Mouse (Mus musculus): ENCODE results near the gene Tmem143. TPM values are rescaled to one million over a fixed set of nuclear protein-coding genes. Genes with fewer than 3 reads are reported as not detected.
"Not testable (repeated sequence)": the region's sequence is repeated elsewhere in the genome, so short reads cannot be mapped to it uniquely, and the experiment has no call there.

Tmem143 gene
- total RNA-seq, 2 experiments from 2014 or later: 22.5 to 24.6 TPM

DNA sequence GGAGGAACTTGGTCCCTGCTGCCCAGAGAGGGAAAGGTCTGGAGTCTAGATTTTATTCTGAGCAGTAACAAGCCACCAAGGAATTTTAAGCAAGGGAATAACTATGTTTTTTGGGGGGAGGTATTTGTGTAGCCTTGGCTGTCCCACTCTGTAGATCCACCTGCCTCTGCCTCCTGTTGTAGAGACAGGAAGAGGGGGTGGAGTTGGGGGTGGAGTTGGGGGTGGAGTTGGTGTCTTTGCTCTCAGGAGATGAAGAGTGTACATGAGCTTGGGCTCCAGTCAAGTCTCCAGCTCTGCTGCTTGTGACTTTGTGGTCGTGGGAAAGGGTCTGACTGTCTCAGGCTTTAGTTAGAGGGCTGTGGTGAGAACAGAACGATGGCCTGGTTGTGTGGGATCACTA lies 15.7 kb upstream of the Tmem143 start:
- DNase-seq (ENCODE audit: extremely low spot score in 1 of 2, low spot score in 1 of 2): no peak

DNA sequence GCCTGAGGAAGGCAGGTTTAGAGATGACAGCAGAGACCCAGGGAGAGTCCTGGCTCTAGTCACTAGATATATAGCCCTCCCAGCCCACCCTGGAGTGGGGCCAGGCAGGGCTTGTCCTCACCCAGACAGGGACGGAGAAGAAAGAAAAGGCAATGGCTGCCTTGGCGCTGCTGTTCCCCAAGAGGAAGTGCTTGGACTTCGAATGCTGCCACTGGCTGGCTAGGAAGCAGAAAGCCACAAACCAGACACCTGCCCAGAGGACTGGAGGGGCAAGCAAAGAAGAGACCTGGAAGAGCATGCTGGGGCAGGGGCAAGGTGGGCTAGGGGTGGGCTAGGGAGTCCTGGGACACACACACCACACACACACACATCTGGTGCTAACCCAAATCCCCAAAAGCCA lies 9.5 kb upstream of the Tmem143 start:
- no peak for DNase-seq (ENCODE audit: extremely low spot score in 1 of 2, low spot score in 1 of 2)

DNA sequence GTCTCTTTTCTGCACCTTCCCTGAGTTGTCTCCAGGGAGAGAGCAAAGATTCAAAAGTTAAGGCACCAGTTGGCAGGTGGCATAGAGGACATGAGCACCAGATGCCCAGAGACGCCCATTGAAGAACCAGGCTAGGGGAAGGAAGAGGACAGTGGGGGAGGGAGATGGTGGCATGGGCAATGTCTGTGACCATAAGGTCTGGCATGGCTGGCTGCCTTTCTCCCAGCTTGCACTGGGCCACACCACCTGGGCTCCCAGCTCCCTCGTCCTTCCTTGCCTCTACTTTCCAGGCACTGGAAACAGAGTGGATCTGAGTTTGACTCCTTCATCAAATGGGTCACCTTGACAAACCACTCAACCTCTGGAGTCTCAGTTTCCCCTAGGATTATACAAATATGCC lies 4.1 kb upstream of the Tmem143 start:
- DNase-seq (ENCODE audit: extremely low spot score in 1 of 2, low spot score in 1 of 2): no peak

DNA sequence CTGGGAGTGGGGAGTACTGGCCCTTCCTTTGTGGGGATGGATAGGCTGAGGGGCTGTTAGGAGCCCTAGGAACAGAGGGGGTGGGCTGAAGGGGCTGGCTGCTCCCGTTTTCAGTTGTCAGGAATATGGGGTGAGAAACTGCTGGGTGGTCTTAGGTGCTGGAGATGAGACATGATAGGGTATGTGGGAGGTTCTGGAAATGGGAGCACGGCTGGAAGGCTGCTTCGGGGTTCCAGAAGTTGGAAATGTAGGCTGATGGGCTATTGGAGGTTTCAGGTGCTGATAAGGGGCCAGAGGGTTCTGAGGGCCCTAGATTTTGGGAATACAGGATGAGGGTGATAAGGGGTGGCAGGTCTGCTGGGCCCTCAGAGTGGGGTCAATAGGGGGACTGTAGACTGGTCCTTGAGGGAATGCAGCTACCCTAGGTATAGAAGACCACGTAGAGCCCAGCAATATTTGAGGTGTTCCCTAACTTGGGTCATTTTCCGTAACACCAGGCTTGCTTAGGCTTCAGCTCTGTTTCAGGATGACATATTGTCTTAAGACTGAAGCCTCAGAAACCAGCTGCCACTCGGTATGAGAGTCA lies 717 bp upstream of the Tmem143 start:
- DNase-seq (ENCODE audit: extremely low spot score in 1 of 2, low spot score in 1 of 2): no peak

DNA sequence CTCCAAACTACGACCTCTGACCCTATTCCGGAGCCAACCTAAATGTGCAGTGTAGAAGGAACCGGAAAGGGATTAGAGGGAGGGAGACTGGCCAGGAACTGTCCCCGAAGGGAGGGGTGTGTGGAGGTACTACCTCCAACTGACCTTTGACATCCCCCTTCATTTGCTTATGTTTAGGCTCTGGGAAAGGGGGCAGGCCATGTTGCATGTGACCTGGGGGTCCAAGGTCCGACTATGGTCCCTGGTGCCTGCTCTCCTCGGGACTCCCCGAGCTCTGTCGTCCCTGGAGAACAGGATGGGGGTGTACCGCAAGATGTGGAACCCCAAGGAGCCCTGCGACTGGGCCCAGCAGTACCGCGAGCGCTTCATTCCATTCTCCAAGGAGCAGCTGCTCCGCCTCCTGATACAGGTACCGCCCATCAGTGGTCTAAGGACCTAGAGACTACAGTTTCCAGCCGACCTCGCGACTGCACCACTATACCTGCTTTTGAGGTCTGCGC lies 567 bp downstream of the Tmem143 start:
- peak in 1 of 2 experiments; percentile 44 for DNase-seq (ENCODE audit: extremely low spot score in 1 of 2, low spot score in 1 of 2)

DNA sequence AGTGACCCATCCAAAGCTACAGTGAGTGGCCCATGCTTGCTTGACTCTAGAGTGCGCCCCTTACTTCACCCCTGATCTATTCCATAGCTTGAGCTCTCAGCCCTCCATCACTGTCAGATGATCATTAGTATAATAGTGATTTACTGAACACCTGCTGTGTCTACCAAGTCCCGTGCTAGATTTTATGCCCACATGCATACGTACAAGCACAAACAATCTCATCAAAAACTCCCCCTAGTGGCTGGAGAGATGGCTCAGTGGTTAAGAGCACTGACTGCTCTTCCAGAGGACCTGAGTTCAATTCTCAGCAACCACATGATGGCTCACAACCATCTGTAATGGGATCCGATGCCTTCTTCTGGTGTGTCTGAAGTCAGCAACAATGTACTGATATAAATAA lies 1.4 kb downstream of the Tmem143 start:
- DNase-seq (ENCODE audit: extremely low spot score in 1 of 2, low spot score in 1 of 2): not testable (repeated sequence)

DNA sequence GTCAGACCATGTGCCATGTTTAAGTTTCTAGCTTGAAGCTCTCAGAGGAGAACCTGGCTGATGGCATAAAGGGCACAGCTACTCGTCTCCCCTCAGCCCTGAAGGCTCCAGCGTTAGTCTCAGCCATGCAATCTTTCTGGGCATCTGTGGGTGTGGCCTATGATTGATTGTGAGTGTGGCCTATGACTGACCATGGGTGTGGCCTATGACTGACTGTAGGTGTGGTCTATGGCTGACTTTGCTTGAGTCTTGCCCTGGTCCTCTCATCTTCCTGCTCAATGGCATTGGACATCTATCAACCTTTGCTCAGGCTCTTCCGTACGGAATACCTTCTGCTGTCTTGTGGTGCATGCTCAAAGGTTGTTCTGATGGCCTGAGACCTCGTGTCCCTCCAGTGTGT lies 4.8 kb downstream of the Tmem143 start:
- no peak for DNase-seq (ENCODE audit: extremely low spot score in 1 of 2, low spot score in 1 of 2)

DNA sequence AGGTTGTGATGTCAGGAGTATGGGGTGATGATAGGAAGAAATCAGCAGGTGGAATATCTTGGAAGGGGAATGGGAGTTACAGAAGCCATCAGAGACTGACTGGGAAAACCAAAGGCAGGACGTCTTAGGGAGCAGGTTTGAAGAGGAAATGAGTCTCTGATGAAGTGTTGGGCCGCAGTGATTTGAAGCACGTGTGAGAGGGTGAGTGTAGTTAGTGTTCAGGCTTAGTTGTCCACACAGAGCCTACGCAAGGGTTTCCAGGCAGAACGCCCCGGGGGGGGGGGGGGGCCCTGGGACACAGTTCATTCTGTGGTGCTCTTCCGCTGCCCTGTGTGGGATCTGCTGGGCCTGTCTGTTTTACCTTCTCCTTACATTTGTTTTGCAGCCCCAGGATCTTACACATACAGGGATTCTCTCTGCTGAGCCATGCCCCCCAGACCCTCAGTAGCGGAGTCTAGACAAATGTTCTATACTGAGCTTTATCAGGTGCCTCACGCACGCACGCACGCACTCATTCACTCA lies 5.8 kb downstream of the Tmem143 start:
- no peak for DNase-seq (ENCODE audit: extremely low spot score in 1 of 2, low spot score in 1 of 2)

DNA sequence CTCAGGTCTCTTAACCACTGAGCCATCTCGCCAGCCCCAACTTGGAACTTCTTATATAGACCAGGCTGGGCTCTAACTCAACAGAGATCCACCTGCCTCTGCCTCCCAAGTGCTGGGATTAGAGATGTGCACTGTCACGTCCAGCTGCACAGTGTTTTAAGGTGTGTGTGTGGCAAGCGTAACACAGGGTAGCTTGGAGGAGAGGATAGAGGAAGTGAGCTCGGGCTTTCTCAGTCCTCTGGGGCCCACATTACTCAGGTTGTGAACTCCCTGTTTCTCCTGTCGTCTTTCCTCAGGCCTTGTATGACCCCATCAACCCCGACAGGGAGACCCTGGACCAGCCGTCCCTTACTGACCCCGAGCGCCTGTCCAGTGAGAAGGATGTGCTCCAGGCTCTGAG lies 9.9 kb downstream of the Tmem143 start:
- DNase-seq (ENCODE audit: extremely low spot score in 1 of 2, low spot score in 1 of 2): no peak

DNA sequence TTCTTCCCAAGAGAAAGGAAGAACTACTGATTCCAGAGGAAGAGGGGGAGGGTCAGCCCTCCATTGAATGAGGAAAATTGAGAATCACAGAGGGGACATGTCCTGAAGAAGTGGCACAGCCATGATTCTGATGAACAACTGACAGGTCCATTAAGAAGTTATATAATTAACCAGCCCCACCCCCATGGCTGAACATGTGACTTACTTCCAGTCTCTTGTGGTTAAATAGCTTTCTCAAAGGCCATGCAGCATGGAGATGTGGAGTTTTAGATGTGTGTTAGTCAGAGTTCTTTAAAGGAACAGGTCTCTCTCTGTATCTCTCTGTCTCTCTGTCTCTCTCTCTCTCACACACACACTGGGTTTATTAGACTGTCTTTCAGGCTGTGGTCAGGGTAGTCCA lies 11.6 kb downstream of the Tmem143 start:
- DNase-seq (ENCODE audit: extremely low spot score in 1 of 2, low spot score in 1 of 2): no peak

DNA sequence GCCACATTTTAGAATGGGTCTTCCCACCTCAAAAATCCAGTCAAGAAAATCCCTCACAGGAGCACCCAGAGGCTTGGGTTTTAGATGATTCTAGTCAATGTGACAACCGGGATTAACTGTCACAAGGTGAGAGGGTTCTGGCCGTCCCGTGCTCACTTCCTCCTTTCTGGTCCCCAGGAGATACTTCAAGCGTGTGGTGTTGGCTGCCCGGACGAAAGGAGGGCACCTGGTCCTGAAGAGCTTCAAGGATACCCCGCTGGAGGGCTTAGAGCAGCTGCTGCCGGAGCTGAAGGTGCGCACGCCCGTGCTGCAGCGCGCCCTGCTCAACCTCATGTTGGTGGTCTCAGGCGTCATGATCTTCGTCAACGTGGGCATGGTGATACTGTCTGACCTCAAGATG lies 12.4 kb downstream of the Tmem143 start:
- DNase-seq (ENCODE audit: extremely low spot score in 1 of 2, low spot score in 1 of 2): no peak

DNA sequence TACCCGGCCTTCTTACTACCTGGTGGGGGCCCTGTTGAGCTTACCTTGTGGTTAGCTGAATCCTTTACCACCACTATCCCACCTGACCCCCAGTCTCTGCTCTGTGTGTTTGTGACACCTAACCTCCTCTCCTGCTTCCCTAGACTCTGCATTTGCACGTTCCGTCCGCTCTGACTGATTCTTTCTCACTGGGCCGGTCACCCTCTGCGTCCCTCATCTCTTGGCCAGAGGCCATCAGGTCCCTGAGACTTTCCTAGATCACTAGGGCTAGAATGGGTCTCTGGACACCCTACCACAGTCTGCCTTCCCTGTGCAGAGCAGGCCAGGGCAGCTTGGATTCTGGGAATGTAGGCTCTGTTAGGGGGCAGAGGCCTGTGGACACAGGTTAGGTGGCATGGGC lies 17.3 kb downstream of the Tmem143 start:
- no peak for DNase-seq (ENCODE audit: extremely low spot score in 1 of 2, low spot score in 1 of 2)

DNA sequence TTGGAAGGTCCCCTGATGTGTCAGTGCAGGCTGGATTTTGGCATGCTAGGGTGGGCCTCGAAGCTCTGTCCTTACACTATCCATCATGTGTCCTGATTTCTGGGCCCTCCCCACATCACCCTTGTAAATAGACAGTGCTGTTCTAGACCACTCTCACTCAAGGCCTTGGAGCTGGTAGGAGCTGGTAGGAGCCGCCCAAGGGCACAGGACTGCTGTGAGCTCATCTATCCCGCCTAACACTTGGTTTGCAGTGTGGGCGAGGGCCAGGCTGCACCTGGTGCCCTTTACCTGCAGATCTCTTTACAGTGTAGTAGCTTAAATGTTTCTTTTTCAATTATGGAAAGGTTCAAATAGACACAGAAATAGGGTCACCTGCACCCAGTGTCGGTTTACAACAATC lies 18.3 kb downstream of the Tmem143 start:
- no peak for DNase-seq (ENCODE audit: extremely low spot score in 1 of 2, low spot score in 1 of 2)

DNA sequence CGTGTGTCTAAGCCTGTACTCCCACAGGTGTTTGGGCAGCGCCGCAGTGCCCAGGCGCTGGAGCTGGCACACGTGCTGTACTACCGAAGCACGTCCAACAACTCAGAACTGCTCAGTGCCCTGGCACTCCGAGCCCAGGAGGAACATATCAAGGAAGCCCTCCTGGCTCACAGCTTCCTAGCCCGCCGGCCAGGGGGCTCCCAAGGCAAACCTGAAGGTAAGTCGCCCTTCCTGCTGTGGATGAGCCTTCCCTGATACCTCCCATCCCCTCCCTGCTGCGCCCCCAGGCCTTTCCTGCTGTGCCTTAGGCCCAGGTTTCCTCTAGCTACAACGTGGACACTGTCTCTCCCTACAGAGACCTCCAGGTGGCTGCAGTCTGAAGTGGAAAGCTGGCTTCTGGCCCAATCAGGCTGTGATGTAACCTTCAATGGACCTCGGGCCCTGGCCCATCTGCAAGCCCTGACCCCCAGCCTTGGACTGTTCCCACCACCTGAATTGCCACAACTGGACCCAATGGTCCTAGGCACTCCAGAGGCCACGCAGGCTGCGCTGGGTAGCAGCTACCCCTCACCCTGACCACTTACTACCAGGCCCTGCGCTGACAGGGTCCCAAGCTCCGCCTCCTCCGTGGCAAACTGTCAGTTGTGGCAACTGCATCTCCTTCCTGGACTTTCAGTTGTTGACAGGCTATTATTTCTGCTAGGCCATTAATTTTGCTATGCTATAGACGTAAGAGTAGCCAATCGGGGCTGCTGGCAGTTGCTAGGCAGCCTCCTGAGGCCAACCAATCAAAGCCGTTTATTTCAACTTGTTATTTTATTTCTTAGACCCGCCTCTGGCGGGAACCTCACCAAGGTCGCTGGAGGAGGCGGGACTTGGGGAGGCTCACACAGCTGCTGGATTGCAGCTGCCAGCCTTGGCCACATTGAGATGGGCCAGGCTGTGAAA lies 19.6 kb downstream of the Tmem143 start:
- DNase-seq (ENCODE audit: extremely low spot score in 1 of 2, low spot score in 1 of 2): peak in 1 of 2 experiments; percentile 47

DNA sequence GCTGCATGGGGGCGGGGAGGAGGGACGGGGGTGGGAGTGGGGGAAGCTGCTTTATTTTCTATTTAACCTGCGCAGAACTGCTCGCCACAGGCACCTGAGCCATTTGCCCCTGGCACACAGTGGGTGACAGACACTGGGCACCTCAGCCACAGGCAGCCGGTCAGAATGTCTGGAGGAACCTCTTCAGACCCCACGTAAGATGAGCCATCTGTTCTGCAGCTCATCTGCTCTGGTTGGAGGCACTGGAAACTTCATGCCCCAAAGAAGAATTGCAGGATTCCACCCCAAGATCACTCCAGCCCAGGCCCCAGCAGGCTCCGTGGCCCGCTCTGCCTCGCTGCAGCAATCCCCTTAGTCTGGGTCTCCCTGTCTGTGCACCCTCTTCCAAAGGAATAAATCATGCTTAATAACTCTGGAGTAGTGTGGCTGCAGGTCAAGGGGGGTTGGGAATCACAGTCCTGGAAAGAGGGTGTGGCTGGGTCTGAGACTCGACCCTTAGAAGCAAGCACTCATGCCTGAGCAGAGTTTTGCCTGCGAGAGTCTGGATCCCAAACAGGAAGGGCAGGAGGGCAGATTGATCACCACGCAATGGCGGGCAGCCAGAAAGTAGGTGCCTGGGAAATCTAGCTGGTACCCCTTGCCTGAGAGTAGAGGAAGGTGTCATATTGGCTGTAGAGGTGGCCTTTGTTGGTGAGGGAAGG lies 20.4 kb downstream of the Tmem143 start:
- no peak for DNase-seq (ENCODE audit: extremely low spot score in 1 of 2, low spot score in 1 of 2)

DNA sequence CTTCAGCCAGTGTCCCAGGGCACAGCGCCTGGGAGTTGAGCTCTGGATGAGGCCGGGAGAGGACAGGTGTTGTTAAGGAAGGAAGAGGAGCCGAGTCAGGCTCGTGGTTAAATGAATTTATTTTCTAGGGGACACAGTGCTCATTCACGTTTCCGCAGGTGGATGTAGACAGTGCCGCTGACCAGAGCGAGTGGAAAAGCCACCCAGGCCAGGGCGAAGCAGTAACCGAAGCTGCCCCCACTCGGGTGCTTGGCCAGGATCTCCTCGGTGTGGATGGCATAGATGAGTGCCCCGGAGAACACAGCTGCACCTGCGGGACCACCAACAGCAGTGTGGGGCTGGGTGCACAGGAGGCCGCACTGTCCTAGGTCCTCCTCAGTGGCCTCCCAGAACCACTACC lies 21.2 kb downstream of the Tmem143 start:
- no peak for DNase-seq (ENCODE audit: extremely low spot score in 1 of 2, low spot score in 1 of 2)

DNA sequence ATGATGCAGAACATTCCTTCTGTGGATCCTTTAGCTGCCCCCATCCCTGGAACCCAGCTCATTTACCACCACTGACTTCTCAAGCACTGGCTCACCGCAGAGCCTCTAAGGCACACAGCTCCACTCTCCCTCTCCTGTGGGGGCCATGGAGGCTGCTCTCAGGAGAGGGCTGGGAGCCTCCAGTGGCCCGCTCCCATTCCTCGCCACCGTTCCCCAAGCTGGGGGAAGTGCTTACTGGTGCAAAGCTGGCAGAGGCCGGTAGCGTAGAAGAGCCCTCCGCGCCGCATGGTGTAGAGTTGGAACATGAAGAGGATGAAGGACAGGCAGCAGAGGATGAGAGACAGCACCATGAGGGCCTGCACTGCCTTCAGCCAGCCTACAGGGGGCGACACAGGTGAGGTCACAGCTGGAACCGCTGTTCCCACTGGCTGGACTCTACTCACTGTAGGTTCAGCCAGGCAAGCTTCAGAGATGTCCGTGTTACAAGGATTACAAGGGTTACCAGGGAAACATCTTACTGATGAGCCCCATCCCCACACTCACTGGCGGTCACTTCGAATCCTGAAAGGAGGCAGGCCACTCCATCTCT lies 22.4 kb downstream of the Tmem143 start:
- no peak for DNase-seq (ENCODE audit: extremely low spot score in 1 of 2, low spot score in 1 of 2)

DNA sequence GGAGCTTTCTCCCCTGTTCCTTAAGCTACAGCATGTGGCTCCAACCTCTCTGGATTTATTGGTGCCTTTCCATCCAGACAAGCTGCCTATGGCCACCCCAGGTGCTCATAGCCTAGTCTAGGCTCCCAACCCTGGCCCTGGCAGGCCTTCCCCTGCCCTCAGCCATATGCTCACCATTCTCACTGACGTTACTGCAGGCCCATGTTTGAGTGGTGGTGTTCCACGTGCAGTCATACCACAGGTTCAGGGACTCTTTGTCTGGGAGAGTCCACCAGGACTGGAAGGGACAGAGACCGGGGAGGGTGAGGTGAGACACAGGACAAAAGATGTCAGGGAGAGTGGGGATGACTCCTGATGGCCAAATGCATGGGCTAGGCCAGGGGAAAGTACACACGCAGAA lies 23.0 kb downstream of the Tmem143 start:
- DNase-seq (ENCODE audit: extremely low spot score in 1 of 2, low spot score in 1 of 2): no peak

DNA sequence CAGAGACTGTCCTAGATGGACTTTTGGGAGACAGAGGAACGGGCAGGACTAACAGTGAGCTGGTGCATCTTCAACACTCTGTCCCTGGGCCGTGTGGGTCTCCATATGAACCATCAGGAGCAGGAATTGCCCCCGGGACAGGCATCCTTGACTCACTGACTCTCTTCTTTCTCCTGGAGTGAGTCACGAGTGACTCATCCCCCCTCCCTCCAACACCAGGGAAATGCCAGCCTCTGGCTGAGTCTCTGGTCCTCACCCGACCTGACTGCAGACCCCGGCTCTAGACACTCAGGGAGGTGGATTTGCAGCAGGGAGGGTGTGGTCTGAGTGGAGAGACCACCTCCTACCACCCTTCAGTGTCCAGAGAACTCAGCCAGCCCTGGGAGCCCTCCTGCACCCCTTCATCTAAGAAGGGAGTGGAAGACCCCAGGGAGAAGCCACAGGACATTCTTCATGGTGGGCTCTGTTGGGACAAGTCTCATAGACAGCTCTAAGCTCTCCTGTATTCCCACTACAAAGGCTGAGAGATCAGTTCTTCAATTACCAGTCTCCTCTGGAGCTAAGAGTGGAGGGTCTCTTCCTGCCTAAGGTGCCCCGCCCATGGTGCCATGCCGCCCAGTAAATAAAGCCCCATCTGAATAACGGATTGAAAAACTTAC lies 24.0 kb downstream of the Tmem143 start:
- no peak for DNase-seq (ENCODE audit: extremely low spot score in 1 of 2, low spot score in 1 of 2)

DNA sequence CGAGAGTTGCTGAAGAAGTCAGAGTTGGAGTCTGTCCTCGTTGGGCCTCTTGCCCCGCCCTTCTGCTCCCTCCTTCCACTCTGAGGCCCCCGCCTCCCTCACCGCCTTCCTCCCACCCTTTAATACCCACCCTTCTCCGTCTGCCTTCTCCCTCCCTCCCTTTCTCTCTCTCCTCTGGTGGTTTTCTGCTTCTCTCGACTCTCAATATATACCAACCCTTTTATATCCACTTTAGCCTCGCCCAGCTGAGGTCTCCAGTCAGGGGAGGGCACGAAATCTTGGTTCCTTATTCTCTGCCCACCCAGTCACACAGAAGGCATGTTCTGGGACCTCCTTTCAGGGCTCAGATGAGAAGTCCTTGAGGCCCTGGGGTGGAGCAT lies 24.5 kb downstream of the Tmem143 start, which contains the start of gene Emp3:
Emp3 (minus strand) TSS at position 163 of the 380 bp plus-strand sequence.
- DNase-seq (ENCODE audit: extremely low spot score in 1 of 2, low spot score in 1 of 2): no peak

Data from layer of hippocampus, postnatal 25 days (tissue).